Mouse (Mus musculus) myocyte (in vitro differentiated cells): ENCODE results near the gene Serpinb2.

ENCODE experiments used
- CEBPB ChIP-seq: IDR thresholded peaks from 2 replicates; pipeline ENCODE4 v1.6.1; 2011; ENCODE audit warnings: mild to moderate bottlenecking, moderate library complexity; ENCODE audit not compliant: poor library complexity, insufficient read depth, severe bottlenecking
- E2F4 ChIP-seq: IDR thresholded peaks from one replicate; pipeline ENCODE4 v1.6.1; 2011; ENCODE audit warnings: mild to moderate bottlenecking, control low read depth, moderate library complexity; ENCODE audit not compliant: insufficient read depth
- MAX ChIP-seq: IDR thresholded peaks from one replicate; pipeline ENCODE4 v1.6.1; 2011; ENCODE audit warnings: low read depth, mild to moderate bottlenecking, control low read depth
- MYOD1 ChIP-seq, 3 experiments: IDR thresholded peaks; one replicate each; pipeline ENCODE4 v1.6.1; 2011; ENCODE audit warnings: control low read depth in 2 of 3, low read depth in 2 of 3, mild to moderate bottlenecking in 2 of 3, moderate library complexity in 1 of 3; ENCODE audit not compliant: insufficient read length in 2 of 3, control insufficient read depth in 1 of 3
- POLR2A ChIP-seq: IDR thresholded peaks from one replicate; pipeline ENCODE4 v1.6.1; 2011; ENCODE audit warnings: low read depth, mild to moderate bottlenecking, control low read depth, moderate library complexity; ENCODE audit not compliant: insufficient read length
- POLR2AphosphoS2 ChIP-seq: IDR thresholded peaks from one replicate; pipeline ENCODE4 v1.6.1; 2011; ENCODE audit warnings: low read depth, control low read depth; ENCODE audit not compliant: insufficient read length
- REST ChIP-seq: IDR thresholded peaks from one replicate; pipeline ENCODE4 v1.6.1; 2011; ENCODE audit warnings: mild to moderate bottlenecking, control low read depth, moderate library complexity; ENCODE audit not compliant: insufficient read depth, insufficient read length

DNA sequence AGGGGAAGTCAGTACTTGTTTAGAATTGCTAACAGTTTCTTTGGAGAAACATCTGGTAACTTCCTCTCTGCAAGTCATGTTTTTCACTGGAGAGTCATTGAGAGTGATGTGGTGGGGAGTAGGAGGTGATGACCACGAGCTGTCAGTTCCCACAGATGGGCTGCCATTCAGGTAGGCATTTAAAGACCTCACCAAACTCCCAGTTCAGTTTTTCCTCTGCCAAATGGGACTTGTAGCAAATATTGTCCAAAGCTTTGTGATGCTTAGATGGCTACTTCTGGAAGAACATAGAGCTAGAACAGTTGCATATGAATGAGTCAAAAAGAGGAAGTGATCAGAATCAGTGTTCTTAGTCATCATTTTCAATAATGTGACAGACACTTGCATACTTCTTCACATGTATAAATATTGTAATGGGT is 72.7 kb downstream of the Serpinb2 start:
- no peak for TF ChIP-seq POLR2A
- TF ChIP-seq POLR2AphosphoS2, result no peak
- TF ChIP-seq REST, result no peak
- TF ChIP-seq MAX, result no peak
- TF ChIP-seq E2F4, result no peak
- no peak for TF ChIP-seq CEBPB
- TF ChIP-seq MYOD1 (IDR thresholded peaks at IDR 0.05; ENCODE audit: control insufficient read depth in 1 of 3, insufficient read length in 2 of 3, low read depth in 2 of 3), result no peak
